Mouse (Mus musculus) CD8-positive naive resting alpha-beta T cell, adult 57 days (primary cell): ENCODE data around the gene Pm20d1. TPM values are rescaled to one million over a fixed set of nuclear protein-coding genes. Genes with fewer than 3 reads are reported as not detected.

Experiments used
- total RNA-seq: library from RNA; stranded (reverse); gene quantifications from one replicate; pipeline ENCODE4 v1.2.4, GENCODE M21; 2023

The Pm20d1 gene
- total RNA-seq, result not detected

DNA sequence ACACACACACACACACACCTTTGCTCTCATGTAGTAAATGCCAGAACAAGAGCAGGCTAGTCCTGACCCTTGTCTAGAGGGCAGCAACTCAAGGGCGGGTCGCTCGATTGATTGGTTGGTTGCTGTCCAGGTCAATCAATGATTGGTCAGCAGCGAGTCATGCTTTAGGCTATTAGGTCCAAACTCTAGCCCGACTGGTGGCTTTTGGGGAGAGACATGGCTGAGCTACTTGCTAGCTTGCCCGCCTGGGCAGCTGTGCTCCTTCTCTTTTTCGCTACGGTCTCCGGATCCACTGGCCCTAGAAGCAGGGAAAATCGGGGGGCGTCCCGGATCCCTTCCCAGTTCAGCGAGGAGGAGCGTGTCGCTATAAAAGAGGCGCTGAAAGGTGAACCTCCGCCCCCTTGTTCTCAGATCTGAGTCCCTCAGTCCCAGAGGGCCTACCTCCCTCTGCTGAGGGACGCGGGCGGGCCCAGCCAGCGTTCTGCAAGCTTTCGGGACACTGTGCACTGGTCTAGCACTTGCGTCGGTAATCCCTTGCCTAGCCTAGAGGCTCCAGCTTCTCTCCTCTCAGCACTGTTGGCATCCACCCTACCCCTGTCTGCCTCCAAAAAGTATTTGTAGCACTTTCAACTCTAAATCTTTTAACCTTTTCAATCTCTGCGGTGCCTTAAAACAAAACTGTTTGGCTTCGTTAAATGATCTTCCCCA, at the start of gene Pm20d1:
TSS of gene Pm20d1 (plus strand) at position 180 of the 708 bp plus-strand sequence.

DNA sequence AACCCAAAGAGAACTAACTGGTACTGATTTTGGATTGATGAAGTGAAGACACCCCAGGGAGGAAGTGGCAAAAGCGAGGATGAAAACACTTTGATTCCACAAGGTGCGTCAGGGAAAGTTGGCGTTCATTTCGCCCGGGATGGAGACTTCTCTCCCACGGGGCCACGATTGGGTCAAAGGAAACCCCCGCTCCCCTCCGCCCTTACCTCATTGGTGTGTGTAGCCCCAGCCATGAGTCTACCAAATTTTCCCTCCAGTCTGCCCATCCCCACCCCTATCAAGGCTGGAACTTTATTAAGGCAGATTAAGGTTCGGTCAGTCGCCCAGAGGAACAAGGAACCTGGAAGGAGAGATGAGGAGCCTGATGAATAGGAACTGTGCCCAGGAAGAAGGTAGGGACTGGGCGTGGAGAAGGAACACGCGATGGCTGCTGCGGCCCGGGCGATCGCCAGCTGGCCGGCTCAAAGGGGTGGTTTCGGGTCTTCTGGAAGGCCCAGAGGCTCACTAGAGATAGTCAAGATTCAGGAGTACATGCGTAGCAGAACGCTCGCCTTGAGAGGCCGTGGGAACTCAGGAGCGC, 30.1 kb downstream of the Pm20d1 start, which contains the start of gene Slc41a1:
TSS of gene Slc41a1 (plus strand) at position 287 of the 580 bp plus-strand sequence.

DNA sequence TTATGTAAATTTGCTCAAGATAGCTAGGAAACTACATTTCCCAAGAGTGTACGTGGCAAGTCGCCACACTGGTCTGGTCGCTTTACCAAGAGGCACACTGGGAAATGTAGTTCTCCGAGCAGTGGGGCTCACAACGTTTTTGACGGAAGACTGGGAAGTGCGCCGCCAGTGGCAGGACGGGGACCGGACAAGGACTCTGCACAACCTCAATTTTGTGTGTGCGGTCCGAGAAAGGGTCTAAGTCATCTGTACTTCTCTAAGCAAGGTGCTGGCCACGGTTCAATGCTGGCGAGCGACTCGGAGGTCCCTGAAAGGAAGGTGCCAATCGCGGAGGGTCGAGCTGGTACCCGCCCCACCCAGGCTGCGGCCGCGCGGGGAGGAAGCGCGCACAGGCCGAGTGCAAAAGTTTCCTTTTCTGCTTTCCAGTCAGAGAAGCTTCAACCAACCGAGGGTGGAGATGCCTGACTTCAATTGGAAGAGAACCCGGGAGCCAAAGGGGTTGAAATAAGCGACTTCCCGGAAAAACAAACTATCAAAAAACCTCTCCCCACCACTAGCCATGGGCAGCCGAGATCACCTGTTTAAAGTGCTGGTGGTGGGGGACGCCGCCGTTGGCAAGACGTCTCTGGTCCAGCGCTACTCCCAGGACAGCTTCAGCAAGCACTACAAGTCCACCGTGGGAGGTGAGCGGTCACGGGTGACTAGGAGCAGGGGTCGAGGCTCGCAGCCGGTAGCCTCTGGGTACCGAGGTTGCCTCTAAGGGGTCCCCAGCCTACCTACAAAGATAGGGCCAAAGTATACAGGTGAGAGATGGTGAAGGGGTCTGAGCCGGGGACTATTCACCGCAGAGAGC, 70.1 kb downstream of the Pm20d1 start, which contains the start of gene Rab29:
TSS of gene Rab29 (plus strand) at position 132 of the 853 bp plus-strand sequence.

Other genes starting within 250 kb of the Pm20d1 start
- gene Avpr1b, start 198.1 kb upstream of the Pm20d1 start, total RNA-seq, result not detected
- 167 TPM for gene Ctse, start 159.1 kb upstream of the Pm20d1 start, total RNA-seq
- 0.67 TPM for gene Rab7b, start 108.7 kb upstream of the Pm20d1 start, total RNA-seq
- gene Slc26a9, start 53.4 kb upstream of the Pm20d1 start, total RNA-seq, result not detected
- gene Slc41a1, start 30.1 kb downstream of the Pm20d1 start, total RNA-seq, result 40.6 TPM
- 19.0 TPM for gene Rab29, start 69.8 kb downstream of the Pm20d1 start, total RNA-seq
- gene Nucks1, start 113.2 kb downstream of the Pm20d1 start, total RNA-seq, result 85.2 TPM
- 0.61 TPM for gene Slc45a3, start 165.6 kb downstream of the Pm20d1 start, total RNA-seq
- 320 TPM for gene Elk4, start 210.2 kb downstream of the Pm20d1 start, total RNA-seq